Mouse (Mus musculus): Measurements from ENCODE around the gene Gabpb2.

Gene Gabpb2

GRCm38 (mm10) chr3:95217255-95218134 is at the start of gene Gabpb2:
Gabpb2 (minus strand) TSS chr3:95217916.
- DNase-seq: peak; percentile 96

- DNase-seq: no peak
Measured at GRCm38 (mm10) chr3:95266052-95266451, 48.3 kb upstream of the Gabpb2 start.

- no peak for DNase-seq
Measured at GRCm38 (mm10) chr3:95264724-95265123, 47.0 kb upstream of the Gabpb2 start.

- DNase-seq: peak; percentile 63
Measured at GRCm38 (mm10) chr3:95263089-95263739, 45.5 kb upstream of the Gabpb2 start.

- DNase-seq: no peak
Measured at GRCm38 (mm10) chr3:95261975-95262374, 44.3 kb upstream of the Gabpb2 start.

GRCm38 (mm10) chr3:95256931-95257330 is 39.2 kb upstream of the Gabpb2 start:
- DNase-seq: no peak

GRCm38 (mm10) chr3:95250783-95251424 is 33.2 kb upstream of the Gabpb2 start, which contains the start of gene Bnipl:
Bnipl (minus strand) TSS chr3:95251193.
- no peak for DNase-seq

GRCm38 (mm10) chr3:95250361-95250760 is 32.6 kb upstream of the Gabpb2 start:
- no peak for DNase-seq

GRCm38 (mm10) chr3:95247660-95248336 is 30.1 kb upstream of the Gabpb2 start:
- no peak for DNase-seq

GRCm38 (mm10) chr3:95246465-95247231 is 28.9 kb upstream of the Gabpb2 start:
- DNase-seq: no peak

- no peak for DNase-seq
Measured at GRCm38 (mm10) chr3:95243086-95243485, 25.4 kb upstream of the Gabpb2 start.

GRCm38 (mm10) chr3:95241498-95241897 is 23.8 kb upstream of the Gabpb2 start, which contains the start of gene Gm128:
Gm128 (minus strand) TSS chr3:95241598.
- no peak for DNase-seq

GRCm38 (mm10) chr3:95240900-95241299 is 23.2 kb upstream of the Gabpb2 start:
- peak; percentile 23 for DNase-seq

- no peak for DNase-seq
Measured at GRCm38 (mm10) chr3:95239971-95240370, 22.3 kb upstream of the Gabpb2 start.

- DNase-seq: no peak
Measured at GRCm38 (mm10) chr3:95239022-95239421, 21.3 kb upstream of the Gabpb2 start.

- no peak for DNase-seq
Measured at GRCm38 (mm10) chr3:95237541-95238099, 19.9 kb upstream of the Gabpb2 start.

GRCm38 (mm10) chr3:95235386-95236301 is 17.9 kb upstream of the Gabpb2 start:
- DNase-seq: no peak

GRCm38 (mm10) chr3:95233303-95233980 is 15.7 kb upstream of the Gabpb2 start:
- no peak for DNase-seq

GRCm38 (mm10) chr3:95232771-95233170 is 15.1 kb upstream of the Gabpb2 start:
- DNase-seq: no peak

Measured in retina, postnatal 1 day (tissue).